Mouse (Mus musculus) C2C12 (cell line): ENCODE data around the gene Akap13.
A peak's percentile ranks its signal among the peaks of the same experiment; 100 is the strongest.

Experiments
- CTCF ChIP-seq: IDR thresholded peaks from one replicate; pipeline ENCODE4 v1.5.1; 2011; ENCODE audit not compliant: control insufficient read depth, insufficient read depth, insufficient read length
- MAX ChIP-seq: IDR thresholded peaks from one replicate; pipeline ENCODE4 v1.6.1; 2011; ENCODE audit warnings: mild to moderate bottlenecking, control low read depth
- MYOD1 ChIP-seq: IDR thresholded peaks from one replicate; pipeline ENCODE4 v1.6.1; 2011; ENCODE audit warnings: low read depth; ENCODE audit not compliant: control insufficient read depth, insufficient read length

GRCm38 (mm10) chr7:75781298-75781947 is 326.1 kb downstream of the Akap13 start:
- TF ChIP-seq MAX (peak; percentile 56), CTCF (no peak), MYOD1 (no peak)
